ENCODE assay signal across 20 mouse cellular contexts in the genomic region with DNA sequence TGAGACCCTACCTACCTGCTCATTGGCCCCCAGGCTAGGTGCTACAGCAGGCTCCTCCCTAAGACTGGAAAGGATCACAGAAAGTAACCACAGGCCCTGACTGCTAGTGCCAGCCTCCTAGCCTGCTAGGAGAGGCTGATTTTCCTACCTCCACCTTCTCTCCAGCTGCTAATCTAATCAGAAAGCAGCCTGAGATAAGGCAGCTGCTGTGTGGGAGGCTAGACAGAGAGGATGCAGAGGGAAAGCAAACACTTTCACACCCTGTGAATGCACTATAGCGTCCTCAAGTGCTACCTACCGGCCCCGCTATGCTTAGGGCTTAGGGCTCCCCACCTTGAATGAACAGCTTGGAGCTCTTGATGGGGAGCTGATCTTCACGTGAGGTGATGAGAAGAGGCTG. TPM values are rescaled to one million over a fixed set of nuclear protein-coding genes. Genes with fewer than 3 reads are reported as not detected.
DNase-seq lines count a peak whose midpoint lies in the region; ATAC-seq and TF ChIP-seq lines count a peak whose summit lies in the region.
"Had no signal": no experiment of that assay in that cellular context is flagged by ENCODE, and none has a peak within 500 bp of the region (broad histone marks: within the 10 kb centered on the region; RNA-seq: fewer than 3 reads in every experiment).

No protein-coding gene starts in this region.

- peak; percentile 72 for ATAC-seq in intestine, embryonic 15.5 days
- no peak for ATAC-seq in intestine, postnatal 0 days
- ATAC-seq in lung, embryonic 15.5 days (ENCODE audit: borderline replicate concordance, extremely low read depth, low FRiP score, low TSS enrichment) = peak; percentile 19; the same call in 1 of the 2 replicates
- ATAC-seq in liver, embryonic 11.5 days (replicated peaks; ENCODE audit: low FRiP score) = no peak
- ATAC-seq: forebrain, embryonic 13.5 days; inflammation-experienced regulatory T-cells, adult 6 months had no signal

- no peak overlapping the region for H3K4me3 ChIP-seq in intestine, embryonic 15.5 days (replicated peaks)
- no peak overlapping the region for H3K4me3 ChIP-seq in intestine, postnatal 0 days (ENCODE audit: low read depth, low read length)
- no peak overlapping the region for H3K4me3 ChIP-seq in lung, embryonic 15.5 days
- no peak overlapping the region for H3K4me3 ChIP-seq in limb, embryonic 10.5 days
- H3K4me3 ChIP-seq in liver, embryonic 11.5 days (ENCODE audit: low read depth, low read length) = no peak overlapping the region
- H3K4me3 ChIP-seq: erythroblast, embryonic 14.5 days; forebrain, embryonic 13.5 days; limb, embryonic 12.5 days; liver, embryonic 13.5 days had no signal

- H3K36me3 ChIP-seq in intestine, embryonic 15.5 days = no peaks in the 10 kb centered on the region
- no peaks in the 10 kb centered on the region for H3K36me3 ChIP-seq in intestine, postnatal 0 days (ENCODE audit: control insufficient read depth, insufficient read depth)
- H3K36me3 ChIP-seq in lung, embryonic 15.5 days = no peaks in the 10 kb centered on the region
- no peaks in the 10 kb centered on the region for H3K36me3 ChIP-seq in limb, embryonic 10.5 days
- no peaks in the 10 kb centered on the region for H3K36me3 ChIP-seq in liver, embryonic 11.5 days (ENCODE audit: control insufficient read depth, insufficient read depth, low read length)
- H3K36me3 ChIP-seq: limb, embryonic 12.5 days; liver, embryonic 13.5 days had no signal

- no peak for DNase-seq in lung, postnatal 36 days
- DNase-seq in limb, embryonic 10.5 days (ENCODE audit: low spot score) = no peak
- DNase-seq in yolk sac, embryonic 10.5 days (ENCODE audit: low spot score) = peak; percentile 23
- no peak for DNase-seq in liver, embryonic 11.5 days (ENCODE audit: low spot score)
- DNase-seq: adrenal gland, adult 8-10 months; cerebellum, adult 9-10 months; heart, postnatal 10 days; liver, embryonic 13.5 days; lung, postnatal 4 days; retina, postnatal 1 day; thymus, adult 18-20 months had no signal

- H3K9me3 ChIP-seq in intestine, embryonic 15.5 days = no peaks in the 10 kb centered on the region
- H3K9me3 ChIP-seq in intestine, postnatal 0 days (ENCODE audit: control insufficient read depth) = no peaks in the 10 kb centered on the region
- no peaks in the 10 kb centered on the region for H3K9me3 ChIP-seq in lung, embryonic 15.5 days
- H3K9me3 ChIP-seq in limb, embryonic 10.5 days (replicated peaks) = no peaks in the 10 kb centered on the region
- H3K9me3 ChIP-seq in liver, embryonic 11.5 days (ENCODE audit: control insufficient read depth, low read length) = no peaks in the 10 kb centered on the region
- H3K9me3 ChIP-seq: forebrain, embryonic 13.5 days; limb, embryonic 12.5 days; liver, embryonic 13.5 days had no signal

- no peak overlapping the region for H3K4me2 ChIP-seq in intestine, embryonic 15.5 days (replicated peaks)
- no peak overlapping the region for H3K4me2 ChIP-seq in intestine, postnatal 0 days (replicated peaks; ENCODE audit: low read depth)
- H3K4me2 ChIP-seq in lung, embryonic 15.5 days = no peak overlapping the region
- no peak overlapping the region for H3K4me2 ChIP-seq in liver, embryonic 11.5 days
- H3K4me2 ChIP-seq: forebrain, embryonic 13.5 days; heart, embryonic 11.5 days; limb, embryonic 12.5 days; liver, embryonic 13.5 days; midbrain, embryonic 11.5 days had no signal

- no peak overlapping the region for H3K27ac ChIP-seq in intestine, embryonic 15.5 days
- no peak overlapping the region for H3K27ac ChIP-seq in intestine, postnatal 0 days (ENCODE audit: low read depth, low read length)
- peak overlapping the region; percentile 42 for H3K27ac ChIP-seq in lung, embryonic 15.5 days
- peak overlapping the region; percentile 46; the same call in 1 of the 2 replicates for H3K27ac ChIP-seq in limb, embryonic 10.5 days
- H3K27ac ChIP-seq in liver, embryonic 11.5 days (ENCODE audit: low read depth, low read length) = no peak overlapping the region
- H3K27ac ChIP-seq: forebrain, embryonic 13.5 days; limb, embryonic 12.5 days; liver, embryonic 13.5 days had no signal

- no peak for TF ChIP-seq CTCF in intestine, postnatal 0 days (IDR thresholded peaks at IDR 0.05; ENCODE audit: low read depth)

- no peak overlapping the region for H3K9ac ChIP-seq in intestine, embryonic 15.5 days
- no peak overlapping the region for H3K9ac ChIP-seq in intestine, postnatal 0 days (ENCODE audit: low read depth, low read length)
- no peak overlapping the region for H3K9ac ChIP-seq in lung, embryonic 15.5 days
- no peak overlapping the region for H3K9ac ChIP-seq in liver, embryonic 11.5 days (ENCODE audit: low read depth, low read length)
- H3K9ac ChIP-seq: forebrain, embryonic 13.5 days; limb, embryonic 12.5 days; liver, embryonic 13.5 days had no signal

- H3K4me1 ChIP-seq in intestine, embryonic 15.5 days (replicated peaks) = peaks cover 8% of the 10 kb centered on the region; the same call in 1 of the 2 replicates
- H3K4me1 ChIP-seq in intestine, postnatal 0 days (replicated peaks; ENCODE audit: control insufficient read depth, insufficient read depth, low read length) = peaks cover 5% of the 10 kb centered on the region; the same call in 1 of the 2 replicates
- H3K4me1 ChIP-seq in lung, embryonic 15.5 days = peaks cover 38% of the 10 kb centered on the region
- H3K4me1 ChIP-seq in limb, embryonic 10.5 days = peaks cover 24% of the 10 kb centered on the region
- H3K4me1 ChIP-seq in liver, embryonic 11.5 days (replicated peaks; ENCODE audit: control insufficient read depth, insufficient read depth, low read length) = no peaks in the 10 kb centered on the region
- H3K4me1 ChIP-seq: liver, embryonic 13.5 days had no signal

- 49% methylated on average over 4 of the region's 4 CpGs for WGBS in intestine, embryonic 15.5 days
- 39% methylated on average over 4 of the region's 4 CpGs for WGBS in intestine, postnatal 0 days
- 28% methylated on average over 4 of the region's 4 CpGs for WGBS in lung, embryonic 15.5 days
- 63% methylated on average over 4 of the region's 4 CpGs for WGBS in limb, embryonic 10.5 days
- WGBS in liver, embryonic 11.5 days = 36% methylated on average over 4 of the region's 4 CpGs

- H3K27me3 ChIP-seq in intestine, embryonic 15.5 days (replicated peaks) = no peaks in the 10 kb centered on the region
- H3K27me3 ChIP-seq in intestine, postnatal 0 days (replicated peaks; ENCODE audit: control insufficient read depth, insufficient read depth, low read length) = peaks cover 4% of the 10 kb centered on the region; the same call in 1 of the 2 replicates
- H3K27me3 ChIP-seq in lung, embryonic 15.5 days = no peaks in the 10 kb centered on the region
- 0 out of 2 replicates have a peak, but pooled peaks cover 10% of the 10 kb centered on the region for H3K27me3 ChIP-seq in limb, embryonic 10.5 days (ENCODE audit: low read depth, poor library complexity, severe bottlenecking)
- H3K27me3 ChIP-seq in liver, embryonic 11.5 days (replicated peaks; ENCODE audit: control insufficient read depth, insufficient read depth, low read length) = peaks cover 5% of the 10 kb centered on the region; the same call in 1 of the 2 replicates
- H3K27me3 ChIP-seq: limb, embryonic 12.5 days had no signal

RNA-seq across cellular contexts. Expression of a gene that starts 19.6 kb away (rescaled TPM):
- 7.6 and 9.6 TPM in 2 replicates for polyA plus RNA-seq in intestine, embryonic 15.5 days (2015; fragmentation: Nextera tagmentation; extraction: Ambion mirVana)
- 2.1 and 5.1 TPM in 2 replicates for polyA plus RNA-seq in intestine, postnatal 0 days (2015; fragmentation: Nextera tagmentation; extraction: Ambion mirVana)
- polyA plus RNA-seq in lung, embryonic 15.5 days (2015; fragmentation: Nextera tagmentation; extraction: Ambion mirVana) = 3.3 and 3.4 TPM in 2 replicates
- 0.87 and 1.1 TPM in 2 replicates for polyA plus RNA-seq in limb, embryonic 10.5 days (2016; fragmentation: Nextera tagmentation; extraction: Ambion mirVana)
- 0.14 and 0.41 TPM in 2 replicates for polyA plus RNA-seq in liver, embryonic 11.5 days (2014; fragmentation: Nextera tagmentation; extraction: Ambion mirVana)
- polyA plus RNA-seq: erythroblast, embryonic 14.5 days had no signal

Comparison
In these comparisons a context has a peak if more than half of its experiments do, and no peak if none do; other contexts are left out.
1. ATAC-seq: peak in intestine, embryonic 15.5 days (single experiment) and lung, embryonic 15.5 days (single experiment); none in intestine, postnatal 0 days (single experiment) and liver, embryonic 11.5 days (single experiment).
2. H3K27ac ChIP-seq: peak in lung, embryonic 15.5 days (single experiment) and limb, embryonic 10.5 days (single experiment); none in intestine, embryonic 15.5 days (single experiment), intestine, postnatal 0 days (single experiment) and liver, embryonic 11.5 days (single experiment).